Mouse (Mus musculus) left cerebral cortex, adult 9 months (tissue): ENCODE measurements around the gene Ell.

ENCODE experiments used
- DNase-seq, 2 experiments: peaks; one replicate each; pipeline ENCODE4 v3.0.0; 2022; ENCODE audit warnings: low spot score in 2 of 2

Gene Ell

GRCm38 (mm10) chr8:70597417-70598272 lies 58.4 kb downstream of the Ell start:
- no peak for DNase-seq

GRCm38 (mm10) chr8:70598283-70598682 lies 59.0 kb downstream of the Ell start:
- DNase-seq: peak in 1 of 2 experiments; percentile 87

- no peak for DNase-seq
Measured at GRCm38 (mm10) chr8:70598722-70599121, 59.5 kb downstream of the Ell start.

GRCm38 (mm10) chr8:70599507-70600290 lies 60.4 kb downstream of the Ell start:
- no peak for DNase-seq

GRCm38 (mm10) chr8:70600473-70601270 lies 61.4 kb downstream of the Ell start:
- no peak for DNase-seq

GRCm38 (mm10) chr8:70601271-70601649 lies 62.0 kb downstream of the Ell start:
- peak in 1 of 2 experiments; percentile 81 for DNase-seq

- no peak for DNase-seq
Measured at GRCm38 (mm10) chr8:70602139-70602811, 63.0 kb downstream of the Ell start.

- DNase-seq: no peak
Measured at GRCm38 (mm10) chr8:70604558-70604957, 65.3 kb downstream of the Ell start.

- DNase-seq: no peak
Measured at GRCm38 (mm10) chr8:70605871-70606779, 66.9 kb downstream of the Ell start.

- DNase-seq: no peak
Measured at GRCm38 (mm10) chr8:70606780-70607602, 67.7 kb downstream of the Ell start.

- DNase-seq: no peak
Measured at GRCm38 (mm10) chr8:70607603-70607897, 68.3 kb downstream of the Ell start.

- DNase-seq: no peak
Measured at GRCm38 (mm10) chr8:70607898-70608748, 68.9 kb downstream of the Ell start.

GRCm38 (mm10) chr8:70608749-70609367 lies 69.6 kb downstream of the Ell start, which contains the start of gene Ssbp4:
Gene Ssbp4, minus strand, starts transcription at chr8:70608872.
- no peak for DNase-seq

- DNase-seq: peak in 1 of 2 experiments; percentile 74
Measured at GRCm38 (mm10) chr8:70609368-70609848, 70.2 kb downstream of the Ell start.

- DNase-seq: peak in 1 of 2 experiments; percentile 91
Measured at GRCm38 (mm10) chr8:70609849-70610795, 70.9 kb downstream of the Ell start.

GRCm38 (mm10) chr8:70610796-70611771 lies 71.8 kb downstream of the Ell start:
- DNase-seq: peak in 1 of 2 experiments; percentile 79
